Mouse (Mus musculus): ENCODE measurements around the gene Gna11. TPM values are rescaled to one million over a fixed set of nuclear protein-coding genes. Genes with fewer than 3 reads are reported as not detected.

Gene Gna11
- total RNA-seq (2014; fragmentation: Nextera tagmentation), result 17.0 and 25.7 TPM in 2 replicates
- total RNA-seq (2017), result 4.9 and 6.4 TPM in 2 replicates

- ATAC-seq (replicated peaks; ENCODE audit: poor library complexity, severe bottlenecking), result peak; percentile 91
Observed at GRCm38 (mm10) chr10:81545161-81545747, at the start of gene Gna11. Gna11 (minus strand) TSS chr10:81545190.

- no peak for ATAC-seq (replicated peaks; ENCODE audit: poor library complexity, severe bottlenecking)
Observed at GRCm38 (mm10) chr10:81593935-81594334, 48.9 kb upstream of the Gna11 start.

GRCm38 (mm10) chr10:81593223-81593622 is 48.2 kb upstream of the Gna11 start:
- no peak for ATAC-seq (replicated peaks; ENCODE audit: poor library complexity, severe bottlenecking)

- no peak for ATAC-seq (replicated peaks; ENCODE audit: poor library complexity, severe bottlenecking)
Observed at GRCm38 (mm10) chr10:81592631-81593030, 47.6 kb upstream of the Gna11 start.

DNA sequence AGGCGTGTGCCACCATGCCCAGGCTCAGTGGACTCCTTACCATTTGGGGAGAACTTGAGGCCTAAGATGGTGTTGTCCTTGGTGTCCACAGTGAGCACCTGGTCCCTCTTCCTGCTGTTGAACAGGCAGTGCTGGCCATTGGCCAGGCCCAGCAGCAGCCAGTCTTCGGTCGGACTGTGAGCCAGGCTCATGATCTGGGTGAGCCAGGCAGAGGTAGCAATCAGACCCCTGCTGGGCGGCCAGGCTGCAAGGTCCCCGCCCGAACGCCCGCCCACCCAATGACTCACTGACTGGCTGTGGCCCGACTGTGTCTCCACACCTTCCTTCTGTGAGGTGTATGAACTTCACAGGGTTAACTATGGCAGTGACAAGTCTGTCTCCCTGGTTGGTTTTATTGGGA is 46.9 kb upstream of the Gna11 start:
- ATAC-seq (replicated peaks; ENCODE audit: poor library complexity, severe bottlenecking), result no peak

DNA sequence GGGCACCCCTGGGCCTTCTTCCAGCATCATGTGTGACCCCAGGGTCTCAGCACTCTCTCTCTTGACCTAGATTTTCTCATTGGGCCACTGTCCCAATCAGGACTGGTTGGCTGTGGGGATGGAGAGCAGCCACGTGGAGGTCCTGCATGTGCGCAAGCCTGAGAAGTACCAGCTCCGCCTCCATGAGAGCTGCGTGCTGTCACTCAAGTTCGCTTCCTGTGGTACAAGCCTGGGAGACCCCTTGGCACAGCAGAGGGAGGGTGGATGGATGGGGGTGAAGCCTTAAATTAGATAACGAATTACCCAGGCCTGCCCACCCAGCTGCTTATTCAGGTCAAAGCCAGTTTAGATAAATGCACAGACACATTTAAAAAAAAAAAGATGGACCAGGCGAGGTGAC is 43.7 kb upstream of the Gna11 start:
- ATAC-seq (replicated peaks; ENCODE audit: poor library complexity, severe bottlenecking), result no peak

DNA sequence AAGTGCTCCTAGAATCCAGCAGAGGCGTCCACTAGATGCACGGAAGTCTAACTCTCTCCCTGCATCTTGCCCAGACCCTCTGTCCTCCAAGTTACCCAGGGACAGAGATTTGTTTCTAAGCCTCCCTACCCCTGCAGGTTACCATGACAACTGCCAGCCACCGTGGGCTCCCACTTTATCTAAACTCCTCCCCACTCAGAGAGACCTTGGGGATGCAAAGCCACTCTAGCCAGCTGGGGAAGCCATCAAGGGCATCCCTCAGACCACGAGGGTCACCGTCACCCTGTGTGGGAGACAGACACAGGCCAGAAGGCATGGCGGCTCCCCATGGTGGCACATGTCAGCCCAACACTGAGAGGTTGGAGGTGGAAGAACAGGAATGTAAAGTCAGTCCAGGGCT is 38.4 kb upstream of the Gna11 start:
- no peak for ATAC-seq (replicated peaks; ENCODE audit: poor library complexity, severe bottlenecking)

DNA sequence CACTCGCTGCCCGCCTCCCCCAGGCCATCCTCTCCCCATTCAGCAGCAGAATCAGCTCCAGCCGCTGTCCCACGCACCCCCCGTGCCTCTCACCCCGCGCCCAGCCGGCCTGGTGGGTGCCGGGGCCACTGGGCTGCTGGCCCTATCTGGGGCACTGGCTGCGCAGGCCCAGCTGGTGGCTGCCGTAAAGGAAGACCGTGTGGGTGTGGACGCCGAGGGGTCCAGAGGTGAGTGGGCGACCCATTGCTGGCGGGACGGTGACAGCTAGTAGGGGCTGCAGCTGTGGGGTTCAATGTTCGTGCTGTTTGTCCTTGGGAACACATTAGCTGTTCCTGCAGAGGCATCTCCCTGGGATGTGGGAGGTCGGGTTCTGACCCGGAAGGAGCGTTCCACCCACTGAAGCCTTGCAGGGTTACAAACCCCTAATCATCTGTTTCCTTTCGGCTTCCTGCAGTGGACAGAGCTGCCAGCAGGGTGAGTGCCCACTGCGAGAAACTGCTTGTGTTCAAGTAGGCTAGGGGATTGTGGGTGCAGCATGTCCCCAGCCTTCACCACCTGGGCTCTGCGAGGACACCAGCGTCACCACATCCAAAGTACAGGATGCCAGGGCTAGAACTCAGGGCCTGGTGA is 35.6 kb upstream of the Gna11 start:
- peak; percentile 76 for ATAC-seq (replicated peaks; ENCODE audit: poor library complexity, severe bottlenecking)

- peak; percentile 46 for ATAC-seq (replicated peaks; ENCODE audit: poor library complexity, severe bottlenecking)
Observed at GRCm38 (mm10) chr10:81579967-81580366, 35.0 kb upstream of the Gna11 start.

DNA sequence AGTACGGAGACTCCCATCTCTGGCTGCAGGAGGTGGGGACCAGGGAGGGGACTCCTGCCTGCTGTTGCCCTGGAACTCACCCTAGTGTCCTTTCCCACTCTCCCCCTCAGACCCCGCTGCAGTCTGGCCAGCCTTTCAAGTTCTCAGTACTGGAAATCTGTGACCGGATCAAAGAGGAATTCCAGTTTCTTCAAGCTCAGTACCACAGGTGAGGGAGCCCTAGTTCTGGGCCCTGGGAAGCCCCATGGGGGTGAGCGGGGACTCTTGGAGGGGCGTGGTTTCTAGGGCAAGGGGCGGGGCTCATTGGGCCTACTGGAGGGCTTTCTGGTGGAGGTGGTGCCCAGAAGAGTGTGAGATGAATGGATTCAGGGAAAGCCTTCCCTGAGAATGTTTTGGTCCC is 30.7 kb upstream of the Gna11 start:
- no peak for ATAC-seq (replicated peaks; ENCODE audit: poor library complexity, severe bottlenecking)

DNA sequence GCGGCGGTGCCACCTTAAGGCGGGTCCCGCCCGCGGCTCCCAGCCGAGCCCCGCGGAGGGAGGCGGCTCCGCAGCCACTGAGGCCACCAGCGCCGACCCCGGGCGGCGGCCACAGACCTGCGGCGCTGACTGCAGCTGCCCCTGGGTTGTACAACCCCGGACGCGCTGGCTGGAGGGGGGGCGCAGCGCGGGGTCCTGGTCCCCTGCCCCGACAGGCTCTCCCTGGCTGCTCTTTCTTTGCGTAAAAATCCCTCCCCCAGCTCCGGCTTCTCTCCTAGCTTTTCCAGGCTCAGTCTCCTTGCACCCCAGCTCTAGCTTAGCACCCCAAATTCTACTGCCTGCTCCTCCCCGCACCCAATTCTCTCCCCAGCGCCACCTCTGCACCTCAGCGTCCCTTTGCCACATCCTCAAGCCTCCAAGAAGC is 30.2 kb upstream of the Gna11 start:
- peak; percentile 13; the same call in 1 of the 2 replicates for ATAC-seq (replicated peaks; ENCODE audit: poor library complexity, severe bottlenecking)

DNA sequence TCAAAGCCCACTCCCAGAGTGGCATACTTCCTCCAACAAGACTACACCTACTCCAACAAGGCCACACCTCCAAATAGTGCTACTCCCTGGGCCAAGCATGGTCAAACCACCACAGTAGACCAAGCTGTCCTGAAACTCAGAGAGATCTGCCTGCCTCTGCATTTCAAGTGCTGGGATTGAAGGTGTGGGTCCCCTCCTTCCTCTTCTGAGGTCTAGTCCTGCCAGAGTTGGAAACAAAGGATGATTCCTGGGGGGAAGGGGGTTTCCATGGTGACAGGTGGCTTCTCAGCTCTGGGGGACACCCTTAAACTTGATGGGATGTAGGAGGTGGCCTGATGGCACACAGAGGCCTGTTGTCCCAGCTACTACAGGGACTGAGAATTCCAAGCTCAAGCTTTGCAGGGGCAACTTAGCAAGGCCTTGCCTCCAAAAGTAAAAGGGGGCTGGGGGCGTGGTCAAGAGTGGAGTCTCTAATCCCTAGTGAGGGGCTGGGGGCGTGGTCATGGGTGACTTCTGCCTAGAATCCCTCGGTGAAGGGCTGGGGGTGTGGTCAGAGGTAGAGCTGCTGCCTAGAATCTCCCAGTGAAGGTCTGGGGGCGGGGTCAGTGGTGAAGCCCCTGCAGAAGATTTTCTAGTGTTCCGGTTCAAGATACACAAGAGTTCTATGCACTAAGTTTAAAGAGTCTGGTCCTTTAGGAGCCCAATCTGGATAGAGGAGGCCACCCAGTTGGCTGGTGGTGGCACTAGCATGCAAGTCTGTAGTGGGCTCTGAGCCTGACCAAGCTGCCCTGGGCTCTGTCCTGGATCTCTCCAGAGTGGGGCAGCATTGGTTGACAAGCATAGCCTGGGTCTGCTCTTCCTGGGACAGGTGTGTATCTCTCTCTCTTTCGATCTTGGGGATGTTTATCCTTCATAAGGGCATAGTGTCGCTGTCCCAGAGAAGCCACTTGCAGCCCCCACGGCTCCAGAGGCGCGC is 29.4 kb upstream of the Gna11 start, which contains the start of gene Tle2:
TSS of gene Tle2 (plus strand) at position 481 of the 976 bp plus-strand sequence.
- ATAC-seq (replicated peaks; ENCODE audit: poor library complexity, severe bottlenecking), result no peak

GRCm38 (mm10) chr10:81572975-81573374 is 28.0 kb upstream of the Gna11 start:
- no peak for ATAC-seq (replicated peaks; ENCODE audit: poor library complexity, severe bottlenecking)

- ATAC-seq (replicated peaks; ENCODE audit: poor library complexity, severe bottlenecking), result no peak
Observed at GRCm38 (mm10) chr10:81572133-81572671, 27.2 kb upstream of the Gna11 start.

GRCm38 (mm10) chr10:81571501-81571876 is 26.5 kb upstream of the Gna11 start:
- ATAC-seq (replicated peaks; ENCODE audit: poor library complexity, severe bottlenecking), result peak; percentile 84

DNA sequence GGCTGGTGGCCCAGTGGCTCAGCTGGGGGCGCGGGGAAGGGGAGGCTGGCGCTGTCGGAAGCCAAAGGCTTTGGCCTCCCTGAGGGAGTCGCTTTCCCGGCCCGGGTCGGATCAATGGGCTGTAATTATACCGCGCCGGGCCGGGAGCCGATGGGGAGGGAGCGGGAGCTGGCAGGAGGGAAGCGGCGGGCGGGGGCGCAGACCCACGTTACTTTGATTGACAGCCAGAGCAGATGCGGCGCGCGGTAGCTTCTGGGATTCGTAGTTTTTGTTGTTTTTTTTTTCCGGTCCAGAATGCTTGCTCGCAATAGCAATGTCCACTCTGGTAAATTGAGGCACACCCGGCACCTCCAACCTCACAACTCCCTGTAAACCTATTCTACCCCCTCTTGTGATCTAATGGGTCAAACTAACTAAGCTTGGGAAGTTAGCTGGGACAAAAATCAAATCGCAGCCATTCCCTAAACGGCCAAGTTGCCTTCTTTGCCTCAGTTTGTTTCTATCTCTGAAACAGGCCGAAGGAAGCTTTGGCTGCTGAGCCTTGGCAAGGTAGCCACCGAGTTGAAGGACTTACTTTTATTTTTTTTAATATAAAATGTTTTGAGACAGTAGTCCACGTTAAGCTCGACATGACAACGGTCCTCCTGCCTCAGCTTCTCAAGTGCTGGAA is 26.0 kb upstream of the Gna11 start:
- peak; percentile 68 for ATAC-seq (replicated peaks; ENCODE audit: poor library complexity, severe bottlenecking)

GRCm38 (mm10) chr10:81570238-81570800 is 25.3 kb upstream of the Gna11 start:
- no peak for ATAC-seq (replicated peaks; ENCODE audit: poor library complexity, severe bottlenecking)

- no peak for ATAC-seq (replicated peaks; ENCODE audit: poor library complexity, severe bottlenecking)
Observed at GRCm38 (mm10) chr10:81569507-81570237, 24.7 kb upstream of the Gna11 start.

Measured in granulocyte monocyte progenitor cell, adult 5-6 weeks (primary cell).